Mouse (Mus musculus) thymus, adult 2 months (tissue): ENCODE measurements around the gene Dapk1.

Experiments used
- CTCF ChIP-seq: fragments of 200-500 bp; IDR thresholded peaks from 2 replicates; pipeline ENCODE4 v1.5.1; 2012; ENCODE audit warnings: mild to moderate bottlenecking, control low read depth, low read length, moderate library complexity, borderline replicate concordance; ENCODE audit not compliant: control insufficient read depth, poor library complexity, insufficient read depth; ENCODE audit errors: extremely low read depth
- POLR2A ChIP-seq: fragments of 200-500 bp; IDR thresholded peaks from 2 replicates; pipeline ENCODE4 v1.6.1; 2012; ENCODE audit warnings: mild to moderate bottlenecking, low read length, control low read depth, moderate library complexity; ENCODE audit not compliant: control insufficient read depth, poor library complexity, insufficient read depth; ENCODE audit errors: extremely low read depth

GRCm38 (mm10) chr13:60639482-60640055 lies 37.8 kb downstream of the Dapk1 start:
- TF ChIP-seq POLR2A (no peak), CTCF (no peak)
